ENCODE assay signal across 30 mouse cellular contexts in the genomic region with DNA sequence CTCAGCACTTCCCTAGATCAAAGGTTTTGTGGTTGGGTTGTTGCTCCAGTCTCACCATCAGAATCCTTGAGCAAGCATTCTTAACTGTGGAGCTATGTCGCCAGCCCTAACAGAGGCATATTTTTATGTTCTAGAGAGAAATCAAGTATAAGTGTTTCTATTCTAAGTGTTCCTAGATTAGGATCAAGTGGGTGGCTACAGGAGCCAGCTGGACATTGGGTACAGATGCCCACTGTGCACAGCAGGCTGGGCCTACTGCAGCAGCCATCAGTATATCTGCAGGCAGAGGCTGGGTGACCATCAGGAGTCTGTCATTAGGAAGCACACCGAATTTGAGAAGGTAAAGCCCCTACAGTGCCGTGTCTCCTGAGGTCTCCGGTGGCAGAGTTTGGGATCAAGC. TPM values are rescaled to one million over a fixed set of nuclear protein-coding genes. Genes with fewer than 3 reads are reported as not detected.
"Had no signal": no experiment of that assay in that cellular context is flagged by ENCODE, and none has a peak within 500 bp of the region (broad histone marks: within the 10 kb centered on the region; RNA-seq: fewer than 3 reads in every experiment).

No protein-coding gene starts in this region.

- H3K4me3 ChIP-seq: kidney, embryonic 15.5 days; limb, embryonic 10.5 days; limb, embryonic 13.5 days; liver, embryonic 12.5 days; liver, embryonic 15.5 days; lung, embryonic 15.5 days; megakaryocyte, embryonic 14.5 days; stomach, embryonic 15.5 days had no signal

- H3K27ac ChIP-seq: kidney, embryonic 15.5 days; limb, embryonic 10.5 days; limb, embryonic 13.5 days; liver, embryonic 12.5 days; liver, embryonic 15.5 days; lung, embryonic 15.5 days; stomach, embryonic 15.5 days had no signal

- DNase-seq: kidney, adult 8-10 months; kidney, postnatal 10 days; kidney, postnatal 36 days; liver; lung, adult 18-20 months; lung, postnatal 10 days; lung, postnatal 36 days; midbrain, embryonic 14.5 days; right cerebral cortex, postnatal 14 days; spleen, adult 18-20 months; thymus, adult 18-20 months; thymus, postnatal 36 days had no signal

- H3K4me1 ChIP-seq: kidney, embryonic 15.5 days; limb, embryonic 10.5 days; limb, embryonic 13.5 days; liver, embryonic 12.5 days; liver, embryonic 15.5 days; lung, embryonic 15.5 days; megakaryocyte, embryonic 14.5 days; stomach, embryonic 15.5 days had no signal

RNA-seq across cellular contexts. Expression of gene Serpina1e, which starts 12.3 kb away (rescaled TPM):
- total RNA-seq: layer of hippocampus, postnatal 14 days; left cerebral cortex, adult 18-20 months; left cerebral cortex, postnatal 10 days; midbrain, postnatal 0 days had no signal
- polyA plus RNA-seq: limb, embryonic 10.5 days; limb, embryonic 13.5 days; midbrain, embryonic 11.5 days; midbrain, embryonic 14.5 days; midbrain, postnatal 0 days; neural tube, embryonic 11.5 days; neural tube, embryonic 14.5 days had no signal

RNA-seq across cellular contexts. Expression of gene Serpina11, which starts 18.7 kb away (rescaled TPM):
- total RNA-seq: layer of hippocampus, adult 8-10 months; layer of hippocampus, postnatal 14 days; left cerebral cortex, adult 18-20 months; left cerebral cortex, postnatal 10 days; midbrain, postnatal 0 days had no signal
- polyA plus RNA-seq: kidney, embryonic 15.5 days; limb, embryonic 10.5 days; limb, embryonic 13.5 days; lung, embryonic 15.5 days; midbrain, embryonic 11.5 days; midbrain, embryonic 14.5 days; midbrain, postnatal 0 days; neural tube, embryonic 11.5 days; neural tube, embryonic 14.5 days; testis, adult 2 months; urinary bladder, adult 2 months had no signal

RNA-seq across cellular contexts. Expression of gene Serpina9, which starts 42.5 kb away (rescaled TPM):
- total RNA-seq: midbrain, postnatal 0 days had no signal
- polyA plus RNA-seq: kidney, embryonic 15.5 days; limb, embryonic 10.5 days; limb, embryonic 13.5 days; liver, embryonic 12.5 days; liver, embryonic 15.5 days; midbrain, embryonic 11.5 days; midbrain, embryonic 14.5 days; neural tube, embryonic 11.5 days; neural tube, embryonic 14.5 days; stomach, embryonic 15.5 days; urinary bladder, adult 2 months had no signal
